Mouse (Mus musculus) lung, embryonic 15.5 days (tissue): ENCODE data around the gene Hoxc11. TPM values are rescaled to one million over a fixed set of nuclear protein-coding genes. Genes with fewer than 3 reads are reported as not detected.

Experiments used
- ATAC-seq: fragments of 200-750 bp; cut with Nextera tagmentation; 2 replicates; pipeline ENCODE4 v1.8.0; 2017; ENCODE audit warnings: moderate number of reproducible peaks, borderline replicate concordance; ENCODE audit not compliant: low FRiP score, low TSS enrichment; ENCODE audit errors: extremely low read depth
- H3K27ac ChIP-seq: fragments of 300-500 bp; sonication (generic); 2 replicates; pipeline ENCODE4 v1.5.1; 2015; ENCODE audit warnings: moderate library complexity, mild to moderate bottlenecking, inconsistent platforms
- H3K27me3 ChIP-seq: fragments of 300-500 bp; sonication (generic); 2 replicates; pipeline ENCODE4 v1.6.1; 2015; ENCODE audit warnings: inconsistent platforms
- H3K36me3 ChIP-seq: fragments of 300-500 bp; sonication (generic); 2 replicates; pipeline ENCODE4 v1.6.1; 2015; ENCODE audit warnings: inconsistent platforms
- H3K4me1 ChIP-seq: fragments of 300-500 bp; sonication (generic); 2 replicates; pipeline ENCODE4 v1.6.1; 2015; ENCODE audit warnings: inconsistent platforms
- H3K4me2 ChIP-seq: fragments of 300-500 bp; sonication (generic); 2 replicates; pipeline ENCODE4 v1.6.1; 2015; ENCODE audit warnings: inconsistent platforms, mild to moderate bottlenecking, moderate library complexity
- H3K4me3 ChIP-seq: fragments of 300-500 bp; sonication (generic); 2 replicates; pipeline ENCODE4 v1.5.1; 2015; ENCODE audit warnings: mild to moderate bottlenecking, inconsistent platforms
- H3K9ac ChIP-seq: fragments of 300-500 bp; sonication (generic); 2 replicates; pipeline ENCODE4 v1.6.1; 2015; ENCODE audit warnings: inconsistent platforms
- H3K9me3 ChIP-seq: fragments of 300-500 bp; sonication (generic); 2 replicates; pipeline ENCODE4 v1.6.1; 2016; ENCODE audit warnings: inconsistent platforms
- WGBS: fragments of 180-500 bp; shearing (Covaris S2); methylation state at CpG from one replicate; pipeline ENCODE4 v1.1.7; 2015; 5-methylcytosine and 5-hydroxymethylcytosine counted together
- polyA plus RNA-seq: library from polyadenylated mRNA; unstranded; fragments of >200 nt; fragmentation: Nextera tagmentation; extraction: Ambion mirVana; gene quantifications from 2 replicates; pipeline ENCODE4 v1.2.1, GENCODE M21; 2015

The Hoxc11 gene
- polyA plus RNA-seq, 1 experiment from 2014 or later, result not detected

DNA sequence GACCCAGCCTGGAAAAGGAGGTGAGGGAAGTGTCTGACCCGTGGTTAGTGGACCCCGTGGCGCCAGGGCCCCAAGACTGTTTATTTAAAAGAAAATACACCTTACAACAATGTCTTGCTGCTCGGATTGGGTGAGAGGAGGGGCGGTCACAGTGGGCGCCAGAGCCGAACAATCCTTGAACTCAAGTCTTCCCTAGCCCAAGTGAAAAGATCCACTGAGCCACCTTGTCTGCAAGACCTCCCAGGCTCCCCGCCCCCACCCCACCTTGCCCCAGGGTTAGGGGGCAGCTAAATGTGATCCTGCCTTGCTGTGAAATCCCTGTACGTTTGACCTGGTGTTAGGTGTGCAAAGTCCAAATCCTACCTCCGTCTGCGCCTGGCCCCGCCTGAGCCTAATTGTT is 2.7 kb downstream of the Hoxc11 start:
- ATAC-seq, result no peak
- no peaks in the 10 kb centered on the region for H3K9me3 ChIP-seq
- under 1% methylated on average over 12 of the region's 12 CpGs for WGBS
- H3K27me3 ChIP-seq, result peaks cover 100% of the 10 kb centered on the region
- H3K9ac ChIP-seq, result no peak overlapping the region
- H3K4me2 ChIP-seq, result no peak overlapping the region
- H3K27ac ChIP-seq, result no peak overlapping the region
- H3K4me1 ChIP-seq, result no peaks in the 10 kb centered on the region
- no peak overlapping the region for H3K4me3 ChIP-seq
- no peaks in the 10 kb centered on the region for H3K36me3 ChIP-seq

DNA sequence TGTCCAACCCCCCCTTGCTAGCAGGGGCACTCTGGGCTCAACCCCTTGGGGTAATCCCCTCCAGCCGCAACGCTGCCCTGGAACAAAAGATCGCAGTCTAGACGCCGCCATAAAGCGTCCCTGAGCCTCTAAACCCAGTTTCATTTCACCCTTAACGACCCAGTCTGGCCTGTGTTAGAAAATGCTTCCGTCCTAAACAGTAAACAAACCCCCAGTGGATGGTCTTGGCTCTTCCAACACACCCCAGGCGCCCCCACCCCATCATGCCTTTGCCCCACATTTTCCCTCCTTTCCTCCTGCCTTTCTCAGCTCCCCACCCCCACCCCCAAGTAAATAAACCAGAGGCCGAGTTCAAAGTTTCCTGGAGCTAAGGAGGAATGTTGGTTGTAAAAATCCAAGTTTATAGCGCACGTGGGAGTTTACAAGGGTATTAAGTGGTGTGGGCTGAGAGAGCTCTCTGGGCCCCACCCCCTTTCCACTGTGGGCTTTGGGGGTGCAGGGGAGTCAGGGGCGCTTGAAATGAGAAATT is 5.5 kb downstream of the Hoxc11 start:
- Histone ChIP-seq H3K4me2 (no peak overlapping the region), H3K36me3 (no peaks in the 10 kb centered on the region), H3K27me3 (peaks cover 98% of the 10 kb centered on the region), H3K4me3 (no peak overlapping the region), H3K4me1 (no peaks in the 10 kb centered on the region), H3K9me3 (no peaks in the 10 kb centered on the region), H3K9ac (no peak overlapping the region), H3K27ac (no peak overlapping the region)
- ATAC-seq, result no peak
- 1% methylated on average over 13 of the region's 13 CpGs for WGBS

- no peak overlapping the region for H3K27ac ChIP-seq
- H3K9me3 ChIP-seq, result no peaks in the 10 kb centered on the region
- no peaks in the 10 kb centered on the region for H3K36me3 ChIP-seq
- 0 out of 2 replicates have a peak, but pooled peaks cover 5% of the 10 kb centered on the region for H3K4me1 ChIP-seq
- peaks cover 98% of the 10 kb centered on the region for H3K27me3 ChIP-seq
- H3K4me3 ChIP-seq, result no peak overlapping the region
- H3K4me2 ChIP-seq, result no peak overlapping the region
- 3% methylated on average over 6 of the region's 6 CpGs for WGBS
- no peak for ATAC-seq
- H3K9ac ChIP-seq, result no peak overlapping the region
Observed at GRCm38 (mm10) chr15:102961728-102962127, 7.5 kb downstream of the Hoxc11 start.

- no peak overlapping the region for H3K4me3 ChIP-seq
- no peak overlapping the region for H3K9ac ChIP-seq
- 1% methylated on average over 13 of the region's 13 CpGs for WGBS
Observed at GRCm38 (mm10) chr15:102962492-102962891, 8.3 kb downstream of the Hoxc11 start.

GRCm38 (mm10) chr15:102963259-102963658 is 9.0 kb downstream of the Hoxc11 start:
- Histone ChIP-seq H3K4me3 (no peak overlapping the region), H3K27me3 (peaks cover 97% of the 10 kb centered on the region), H3K9ac (no peak overlapping the region), H3K27ac (no peak overlapping the region), H3K36me3 (no peaks in the 10 kb centered on the region), H3K4me2 (no peak overlapping the region), H3K4me1 (0 out of 2 replicates have a peak, but pooled peaks cover 5% of the 10 kb centered on the region), H3K9me3 (no peaks in the 10 kb centered on the region)
- ATAC-seq, result no peak
- 2% methylated on average over 8 of the region's 8 CpGs for WGBS

More at GRCm38 (mm10) chr15:102962492-102962891, 8.3 kb downstream of the Hoxc11 start:
- Histone ChIP-seq H3K4me2 (no peak overlapping the region), H3K4me1 (0 out of 2 replicates have a peak, but pooled peaks cover 5% of the 10 kb centered on the region), H3K36me3 (no peaks in the 10 kb centered on the region), H3K27ac (no peak overlapping the region), H3K9me3 (no peaks in the 10 kb centered on the region), H3K27me3 (peaks cover 98% of the 10 kb centered on the region)
- ATAC-seq, result no peak

GRCm38 (mm10) chr15:102963671-102964640 is 9.7 kb downstream of the Hoxc11 start:
- Histone ChIP-seq H3K4me3 (no peak overlapping the region), H3K9ac (no peak overlapping the region), H3K4me2 (no peak overlapping the region), H3K27me3 (peaks cover 97% of the 10 kb centered on the region), H3K4me1 (0 out of 2 replicates have a peak, but pooled peaks cover 5% of the 10 kb centered on the region), H3K36me3 (no peaks in the 10 kb centered on the region), H3K9me3 (no peaks in the 10 kb centered on the region), H3K27ac (no peak overlapping the region)
- 2% methylated on average over 28 of the region's 28 CpGs for WGBS
- ATAC-seq, result no peak

GRCm38 (mm10) chr15:102965003-102965891 is 11.0 kb downstream of the Hoxc11 start:
- H3K27ac ChIP-seq, result no peak overlapping the region
- peaks cover 97% of the 10 kb centered on the region for H3K27me3 ChIP-seq
- H3K9ac ChIP-seq, result no peak overlapping the region
- H3K4me2 ChIP-seq, result no peak overlapping the region
- WGBS, result 4% methylated on average over 26 of the region's 26 CpGs
- no peaks in the 10 kb centered on the region for H3K36me3 ChIP-seq
- H3K4me3 ChIP-seq, result no peak overlapping the region
- 0 out of 2 replicates have a peak, but pooled peaks cover 5% of the 10 kb centered on the region for H3K4me1 ChIP-seq
- H3K9me3 ChIP-seq, result no peaks in the 10 kb centered on the region
- ATAC-seq, result no peak

DNA sequence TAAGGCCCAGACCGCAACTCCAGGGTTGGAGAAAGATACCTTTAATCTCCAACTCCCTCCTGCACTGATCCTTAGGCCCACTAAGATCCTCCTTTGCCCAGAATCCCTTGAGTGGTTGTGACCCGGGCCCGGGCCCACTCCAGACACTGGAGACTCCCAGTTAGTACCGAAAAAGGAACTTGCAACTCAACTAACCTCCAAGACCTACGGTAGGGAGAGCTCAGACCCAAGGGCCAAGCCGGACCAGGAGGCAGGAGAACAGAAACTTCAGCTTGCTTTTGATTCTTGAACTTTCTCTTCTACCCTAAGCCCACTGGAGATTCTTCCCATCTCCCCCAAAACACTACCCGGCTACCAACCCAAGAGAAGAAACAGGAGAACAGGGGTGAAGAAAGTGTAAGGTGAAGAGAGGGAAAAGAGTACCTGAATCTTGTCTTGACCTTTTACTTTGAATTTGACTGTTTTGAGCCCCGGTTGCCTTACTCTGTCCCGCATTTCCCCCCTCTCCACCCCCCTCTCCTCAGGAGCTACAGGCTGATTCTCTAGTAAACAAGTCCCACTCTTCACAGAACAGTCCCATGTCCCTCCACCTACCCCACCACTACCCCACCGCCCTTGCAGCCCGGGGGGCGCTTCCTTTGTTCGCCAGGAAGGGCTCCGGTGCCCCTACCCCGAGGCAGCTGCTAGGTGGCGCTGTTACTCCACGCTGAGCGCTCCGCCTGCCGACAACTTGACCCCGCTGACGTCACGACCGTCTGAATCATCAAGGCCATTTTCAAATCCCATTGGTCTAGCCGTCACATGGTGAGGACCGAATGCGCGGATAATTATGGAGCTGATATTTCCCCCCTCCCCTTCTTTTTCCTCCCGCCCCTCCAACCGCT is 11.9 kb downstream of the Hoxc11 start:
- WGBS, result 4% methylated on average over 30 of the region's 30 CpGs
- Histone ChIP-seq H3K27ac (no peak overlapping the region), H3K36me3 (no peaks in the 10 kb centered on the region), H3K9ac (no peak overlapping the region), H3K4me2 (peak overlapping the region; percentile 12; the same call in 1 of the 2 replicates), H3K27me3 (peaks cover 97% of the 10 kb centered on the region), H3K4me1 (0 out of 2 replicates have a peak, but pooled peaks cover 5% of the 10 kb centered on the region), H3K4me3 (0 out of 2 replicates have a peak overlapping the region, but pooled peaks have one; percentile 9), H3K9me3 (no peaks in the 10 kb centered on the region)
- ATAC-seq, result peak; percentile 59; the same call in 1 of the 2 replicates

DNA sequence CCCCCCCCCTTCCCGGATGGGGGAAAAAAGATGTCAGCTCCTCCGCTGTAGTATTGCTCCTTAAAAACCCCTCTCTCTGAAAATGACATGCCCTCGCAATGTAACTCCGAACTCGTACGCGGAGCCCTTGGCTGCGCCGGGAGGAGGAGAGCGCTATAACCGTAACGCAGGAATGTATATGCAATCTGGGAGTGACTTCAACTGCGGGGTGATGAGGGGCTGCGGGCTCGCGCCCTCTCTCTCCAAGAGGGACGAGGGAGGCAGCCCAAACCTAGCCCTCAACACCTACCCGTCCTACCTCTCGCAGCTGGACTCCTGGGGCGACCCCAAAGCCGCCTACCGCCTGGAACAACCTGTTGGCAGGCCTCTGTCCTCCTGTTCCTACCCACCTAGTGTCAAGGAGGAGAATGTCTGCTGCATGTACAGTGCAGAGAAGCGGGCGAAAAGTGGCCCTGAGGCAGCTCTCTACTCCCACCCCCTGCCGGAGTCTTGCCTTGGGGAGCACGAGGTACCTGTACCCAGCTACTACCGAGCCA is 12.6 kb downstream of the Hoxc11 start, which contains the start of gene Hoxc10:
Gene Hoxc10, plus strand, starts transcription at position 21 of the 536 bp plus-strand sequence.
- H3K36me3 ChIP-seq, result no peaks in the 10 kb centered on the region
- H3K27me3 ChIP-seq, result peaks cover 97% of the 10 kb centered on the region
- 0 out of 2 replicates have a peak, but pooled peaks cover 5% of the 10 kb centered on the region for H3K4me1 ChIP-seq
- H3K4me3 ChIP-seq, result 0 out of 2 replicates have a peak within 1 kb of the TSS, but pooled peaks have one; percentile 9
- H3K9me3 ChIP-seq, result no peaks in the 10 kb centered on the region
- H3K9ac ChIP-seq, result no peak within 1 kb of the TSS
- peak within 1 kb of the TSS; percentile 12; the same call in 1 of the 2 replicates for H3K4me2 ChIP-seq
- ATAC-seq, result no peak
- 2% methylated on average over 27 of the region's 27 CpGs for WGBS
- H3K27ac ChIP-seq, result no peak within 1 kb of the TSS

- peaks cover 99% of the 10 kb centered on the region for H3K27me3 ChIP-seq
Observed at GRCm38 (mm10) chr15:102967312-102967510, 13.0 kb downstream of the Hoxc11 start, which contains the start of gene Hoxc5. Gene Hoxc5 (plus strand): TSS chr15:102967443.

More at GRCm38 (mm10) chr15:102967312-102967510, 13.0 kb downstream of the Hoxc11 start, which contains the start of gene Hoxc5:
- 0 out of 2 replicates have a peak within 1 kb of the TSS, but pooled peaks have one; percentile 9 for H3K4me3 ChIP-seq
- no peak for ATAC-seq
- no peaks in the 10 kb centered on the region for H3K36me3 ChIP-seq
- no peak within 1 kb of the TSS for H3K27ac ChIP-seq
- WGBS, result 5% methylated on average over 12 of the region's 12 CpGs
- H3K4me1 ChIP-seq, result 0 out of 2 replicates have a peak, but pooled peaks cover 5% of the 10 kb centered on the region
- no peak within 1 kb of the TSS for H3K9ac ChIP-seq
- peak within 1 kb of the TSS; percentile 12; the same call in 1 of the 2 replicates for H3K4me2 ChIP-seq
- H3K9me3 ChIP-seq, result no peaks in the 10 kb centered on the region
